Mouse (Mus musculus) inflammation-experienced regulatory T-cells, adult 6 months (primary cell): ENCODE measurements around the gene Nbea. TPM values are rescaled to one million over a fixed set of nuclear protein-coding genes. Genes with fewer than 3 reads are reported as not detected.

Source experiments
- ATAC-seq: one replicate; pipeline ENCODE4 v1.8.0; 2017
- polyA plus RNA-seq, 3 experiments: library from polyadenylated mRNA; unstranded; fragments of 100-300 nt; shearing (Covaris generic); gene quantifications; one replicate each; pipeline ENCODE4 v1.2.1; 2017

The Nbea gene
- under 1 TPM in 1 of 3 experiments, not detected in 2; 0.40 TPM for polyA plus RNA-seq

DNA sequence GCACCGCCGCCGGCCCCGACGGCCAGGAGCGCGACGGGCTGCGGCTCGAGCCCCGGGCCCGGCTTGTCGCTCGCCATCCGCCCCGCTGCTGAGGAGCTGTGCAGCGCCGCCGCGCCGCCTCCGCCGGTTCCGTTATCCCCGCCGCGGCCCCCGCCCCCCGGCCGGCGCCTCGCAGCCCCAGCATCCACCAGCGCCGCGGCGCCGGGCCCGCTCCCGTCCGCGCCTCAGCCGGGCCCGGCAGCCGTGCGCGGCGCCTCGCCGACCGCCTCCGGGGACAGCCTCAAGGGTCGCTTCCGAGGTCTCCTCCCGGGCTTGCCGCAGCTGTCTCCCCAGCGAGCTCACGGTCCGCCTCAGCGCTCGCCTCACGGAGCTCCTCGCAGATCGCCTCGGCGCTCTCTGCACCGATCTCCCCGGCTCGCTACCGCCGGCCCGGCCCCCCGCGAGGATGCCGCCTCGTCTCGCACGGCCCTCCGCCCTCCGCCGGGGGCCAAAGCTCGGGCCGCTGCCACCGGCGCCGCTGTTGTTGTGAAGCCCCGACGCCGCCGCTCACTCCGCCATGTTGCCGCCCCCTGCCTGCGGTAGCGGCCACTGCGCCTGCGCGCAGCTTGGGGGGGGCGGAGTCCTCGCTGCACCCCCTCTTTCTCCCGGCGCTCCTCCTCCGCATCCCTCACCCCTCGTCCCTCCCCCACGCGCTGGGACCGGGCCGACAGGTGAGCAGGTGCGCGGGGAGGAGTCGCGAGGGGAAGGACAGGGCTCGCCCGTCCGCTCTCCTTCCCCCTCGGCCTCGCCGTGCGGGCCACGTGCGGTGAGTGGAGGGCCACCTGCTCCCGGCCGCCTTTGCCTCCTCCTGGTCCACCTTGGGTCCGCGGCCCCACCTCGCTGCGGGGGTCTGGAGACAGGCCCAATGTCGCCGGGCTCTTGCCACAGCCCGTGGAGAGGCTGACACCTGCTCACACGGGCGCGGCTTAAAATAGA lies at the start of gene Nbea:
Gene Nbea, minus strand, starts transcription at position 543 of the 975 bp plus-strand sequence.
- ATAC-seq: no peak

DNA sequence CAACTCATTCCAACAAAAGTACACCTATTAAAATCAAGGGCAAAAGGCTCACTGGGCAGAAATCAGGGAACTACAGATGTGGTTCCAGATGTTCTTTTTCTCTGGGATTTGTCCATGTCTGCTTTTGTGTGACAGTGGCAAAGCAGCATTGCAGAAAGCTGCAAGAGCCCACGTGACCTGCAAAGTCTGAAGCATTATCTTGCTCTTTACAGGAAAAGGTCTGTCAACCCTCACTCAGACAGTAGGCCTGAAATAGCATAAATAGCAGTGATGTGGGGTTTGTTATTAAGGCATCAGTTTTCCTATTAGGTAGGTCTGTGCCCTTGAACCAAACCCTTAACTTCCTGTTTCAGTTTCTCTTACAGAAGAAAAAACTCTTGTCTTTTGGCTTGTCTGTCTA lies 45.8 kb upstream of the Nbea start:
- ATAC-seq: no peak

DNA sequence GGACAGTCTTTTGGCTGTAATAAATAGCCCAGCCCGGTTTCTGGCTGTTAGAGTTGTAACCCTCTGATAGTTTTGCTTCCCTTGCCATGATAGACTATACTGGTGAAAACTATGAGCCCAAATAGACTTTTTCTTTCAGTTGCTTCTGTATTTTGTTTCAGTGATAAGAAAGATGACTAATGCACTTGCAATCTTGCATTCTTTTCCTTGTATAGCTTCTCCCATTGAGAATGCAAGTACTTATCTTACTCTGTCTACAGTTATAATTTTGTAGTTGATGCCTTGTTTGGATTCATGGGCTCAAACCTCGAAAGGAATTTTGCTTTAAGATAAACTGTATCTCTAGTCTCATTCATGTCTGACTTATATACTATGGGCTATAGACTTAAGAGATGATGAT lies 32.5 kb upstream of the Nbea start:
- ATAC-seq: no peak

DNA sequence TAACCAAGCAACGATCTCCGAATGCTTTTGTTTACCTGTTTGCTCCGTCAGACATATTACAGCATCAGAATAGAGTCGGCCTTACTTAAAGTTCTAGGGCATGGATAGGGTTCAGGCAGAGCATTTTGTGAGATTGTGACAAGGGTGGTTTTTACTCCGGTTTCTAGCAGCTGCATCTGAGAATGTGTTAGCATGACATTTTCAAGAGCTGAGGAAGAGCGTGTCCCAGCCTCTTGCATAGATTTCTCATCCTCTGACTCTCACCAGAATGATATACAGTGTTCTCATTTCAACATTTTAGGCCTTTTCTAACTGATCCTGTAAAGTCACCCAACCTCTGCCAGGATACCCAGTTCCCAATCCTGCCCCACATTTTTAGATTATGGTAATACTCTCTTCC lies 20.5 kb upstream of the Nbea start:
- ATAC-seq: no peak

DNA sequence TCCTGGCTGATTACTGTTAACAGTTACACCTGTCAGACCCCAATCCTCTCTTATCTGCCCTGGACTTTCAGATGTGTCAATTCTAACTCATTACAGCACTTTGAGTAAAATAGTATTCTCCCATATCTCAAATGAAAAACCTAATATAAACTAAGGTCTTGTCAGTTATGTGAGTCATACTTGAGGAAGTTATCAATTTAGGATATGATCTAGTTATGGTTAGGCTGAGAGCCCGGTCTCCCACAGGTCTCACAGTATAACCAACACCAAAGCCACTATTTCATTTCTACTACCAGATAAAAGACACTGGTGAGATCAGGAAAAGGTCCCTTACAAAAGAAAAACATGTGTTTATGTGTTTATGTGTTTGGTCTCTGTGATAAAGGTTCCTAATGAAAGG lies 4.7 kb upstream of the Nbea start:
- no peak for ATAC-seq

DNA sequence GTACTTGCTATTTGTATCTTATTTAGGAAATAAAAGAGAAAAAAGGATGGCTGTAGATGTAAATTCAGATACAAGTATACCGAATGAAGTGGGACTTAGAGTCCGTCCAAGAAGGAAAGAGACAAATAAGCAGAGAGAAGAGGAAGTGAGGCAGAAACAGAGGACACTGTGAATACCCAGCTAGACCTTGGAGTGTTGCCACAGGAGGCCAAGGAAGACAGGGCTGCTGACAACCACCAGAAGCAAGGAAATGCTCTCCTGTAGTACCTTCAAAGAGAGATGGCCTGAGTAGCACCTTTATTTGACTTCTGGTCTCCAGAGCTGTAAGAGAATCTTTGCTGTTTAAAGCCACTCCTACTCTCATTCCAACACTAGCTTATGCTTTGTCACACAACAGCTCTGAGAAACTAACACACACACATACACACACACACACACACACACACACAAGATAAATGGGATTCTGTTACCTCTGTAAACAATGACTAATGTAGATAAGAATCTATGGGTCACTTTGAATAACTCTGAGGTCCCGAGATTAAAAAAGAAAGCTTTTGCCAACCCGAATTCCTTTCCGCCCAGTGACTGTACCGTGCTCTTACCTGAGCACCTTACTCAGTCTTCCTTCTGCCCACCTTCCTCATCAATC lies 3.8 kb upstream of the Nbea start:
- no peak for ATAC-seq

DNA sequence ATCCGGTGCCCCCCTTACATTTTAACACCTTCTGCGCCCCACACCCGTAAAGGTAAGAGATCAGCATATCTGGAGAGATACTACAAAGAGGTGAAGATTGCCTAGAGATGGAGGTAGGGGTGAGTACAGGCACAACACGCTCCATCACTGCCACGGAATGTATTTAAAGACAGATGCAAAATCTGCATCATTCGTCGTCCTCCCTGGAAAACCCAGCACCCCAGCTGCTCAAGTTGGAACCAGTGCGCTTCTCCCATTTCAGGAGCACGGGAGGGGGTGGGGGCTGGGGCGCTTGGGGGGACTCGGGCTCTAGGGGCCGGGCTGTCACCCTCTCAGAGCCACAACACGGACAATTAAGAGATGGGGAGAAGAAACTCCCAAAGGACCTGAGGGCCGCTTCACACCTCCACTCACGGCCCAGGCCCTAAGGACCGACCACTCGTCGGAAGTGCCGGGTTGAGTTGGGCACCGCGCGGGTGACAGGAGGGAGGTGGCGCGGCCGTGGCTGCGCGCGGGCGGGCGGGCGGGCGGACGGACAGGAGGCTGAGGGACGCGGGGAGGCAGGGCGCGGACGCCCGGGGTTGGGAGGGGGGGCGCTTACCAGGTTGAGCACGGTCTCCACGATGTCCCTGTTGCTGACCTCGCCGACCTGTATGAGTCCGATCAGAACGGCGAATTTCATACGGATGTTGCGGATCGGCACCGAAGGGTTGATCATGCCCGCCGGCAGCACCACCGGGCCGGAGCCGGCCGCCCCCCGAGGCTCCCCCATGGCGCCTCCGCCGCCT lies 936 bp downstream of the Nbea start:
- ATAC-seq: no peak

DNA sequence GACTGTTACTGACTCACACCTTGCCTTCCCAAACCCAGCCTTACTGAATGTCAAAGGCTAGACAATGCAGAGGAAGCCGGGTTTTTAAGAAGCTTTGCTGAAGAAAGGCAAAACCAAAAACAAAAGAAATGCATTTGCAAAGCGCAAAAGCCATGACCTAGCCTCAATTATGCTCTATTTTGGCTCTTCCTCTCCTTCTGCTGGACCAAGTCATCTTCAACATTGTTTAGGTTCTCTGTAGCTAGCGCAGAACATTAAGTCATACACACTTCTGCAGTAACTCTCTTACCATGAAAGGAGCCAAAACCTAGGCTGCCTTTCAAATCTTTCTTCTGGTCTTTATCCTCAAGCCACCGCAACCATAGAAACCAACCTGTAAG lies 1.5 kb downstream of the Nbea start:
- no peak for ATAC-seq

DNA sequence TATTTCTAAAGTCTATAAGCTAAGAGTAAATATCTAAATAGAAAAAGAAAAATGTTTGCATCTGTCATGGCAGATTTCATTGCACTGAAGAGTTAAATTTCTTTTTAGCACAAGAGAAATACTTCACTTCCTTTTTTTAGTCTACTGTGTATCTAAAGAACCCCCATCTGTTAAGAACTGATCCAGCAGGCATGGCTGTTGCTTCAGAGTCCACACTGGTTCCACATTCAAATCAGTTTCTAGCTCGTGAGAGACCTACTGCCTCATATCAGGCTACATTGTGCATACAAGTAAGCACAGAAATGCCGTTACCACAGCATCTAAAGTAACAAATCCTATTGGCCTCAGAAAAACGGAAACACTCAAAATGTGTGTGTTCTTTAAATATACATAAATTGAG lies 2.5 kb downstream of the Nbea start:
- no peak for ATAC-seq

DNA sequence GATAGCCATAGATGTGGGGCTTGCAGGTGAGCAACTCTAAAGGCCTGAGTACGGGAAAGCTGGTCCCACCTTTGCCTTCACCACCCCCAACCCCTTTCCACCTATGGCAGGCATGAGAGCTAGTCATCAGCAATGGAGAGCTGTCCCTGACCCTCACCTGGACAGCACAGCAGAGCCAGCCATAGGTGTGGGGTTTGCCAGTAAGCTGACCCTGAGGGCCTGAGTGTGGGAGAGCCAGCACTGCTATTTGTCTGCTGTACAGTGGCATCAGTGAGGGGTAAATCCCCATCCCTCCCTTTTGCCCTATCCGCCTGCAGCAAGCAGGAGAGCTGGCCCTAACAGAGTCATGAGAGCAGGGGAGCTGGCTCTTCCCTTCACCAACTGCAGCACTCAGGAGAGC lies 25.6 kb downstream of the Nbea start:
- no peak for ATAC-seq

DNA sequence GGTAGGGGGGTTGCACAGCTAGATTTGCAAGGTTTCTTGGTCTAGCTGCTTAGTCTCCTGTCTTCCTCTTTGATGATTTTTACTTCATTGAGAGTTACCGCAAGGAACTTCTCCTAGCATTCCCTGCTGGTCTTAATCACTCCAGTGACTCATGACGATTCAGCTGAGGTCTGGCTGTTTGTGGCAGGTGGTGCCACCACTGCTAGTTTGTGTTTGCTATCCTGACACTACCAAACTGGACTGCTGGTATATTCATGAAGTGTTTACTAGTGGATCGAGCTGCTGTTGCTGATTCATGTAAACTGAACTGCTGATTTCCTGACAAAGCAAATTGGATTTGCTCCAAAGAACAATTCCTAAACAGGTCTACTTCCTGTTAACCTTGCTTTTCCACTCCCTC lies 56.8 kb downstream of the Nbea start:
- no peak for ATAC-seq

DNA sequence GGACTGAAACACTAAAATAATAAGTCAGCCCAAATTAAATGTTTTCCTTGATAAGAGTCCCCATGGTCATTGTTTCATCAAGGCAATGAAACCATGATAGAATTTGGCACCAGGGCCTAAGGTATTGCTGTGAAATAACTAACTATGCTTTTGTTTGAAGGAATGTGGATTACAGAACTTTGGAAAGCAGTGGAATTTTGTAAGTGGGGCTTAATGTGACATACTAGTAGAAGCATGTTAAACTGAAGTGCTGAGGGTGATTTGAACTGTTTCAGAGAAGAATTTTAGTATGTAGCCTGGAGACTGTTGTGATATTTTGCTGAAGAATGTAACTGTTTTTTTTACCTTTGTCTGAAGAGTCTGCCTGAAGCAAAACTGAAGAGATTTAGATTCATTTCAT lies 66.9 kb downstream of the Nbea start:
- ATAC-seq: no peak

DNA sequence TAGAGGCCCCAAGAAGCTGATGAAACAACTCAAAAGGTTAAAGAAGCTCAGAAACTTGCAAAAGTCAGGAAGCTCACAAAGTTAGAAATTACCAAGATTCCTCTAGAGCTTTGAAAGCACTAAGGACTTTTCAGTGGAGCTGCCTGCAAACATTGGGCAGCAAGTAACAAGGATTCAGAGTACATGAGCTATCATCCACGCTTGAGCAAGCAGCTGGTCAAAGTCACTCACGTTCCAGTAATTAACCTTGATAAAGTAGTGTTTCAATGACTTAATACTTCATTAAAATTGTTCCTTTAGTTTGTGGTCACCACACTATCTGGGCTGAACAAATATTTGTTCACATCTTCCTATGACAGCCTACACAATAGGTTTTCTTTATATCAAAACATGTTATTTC lies 75.4 kb downstream of the Nbea start:
- no peak for ATAC-seq

DNA sequence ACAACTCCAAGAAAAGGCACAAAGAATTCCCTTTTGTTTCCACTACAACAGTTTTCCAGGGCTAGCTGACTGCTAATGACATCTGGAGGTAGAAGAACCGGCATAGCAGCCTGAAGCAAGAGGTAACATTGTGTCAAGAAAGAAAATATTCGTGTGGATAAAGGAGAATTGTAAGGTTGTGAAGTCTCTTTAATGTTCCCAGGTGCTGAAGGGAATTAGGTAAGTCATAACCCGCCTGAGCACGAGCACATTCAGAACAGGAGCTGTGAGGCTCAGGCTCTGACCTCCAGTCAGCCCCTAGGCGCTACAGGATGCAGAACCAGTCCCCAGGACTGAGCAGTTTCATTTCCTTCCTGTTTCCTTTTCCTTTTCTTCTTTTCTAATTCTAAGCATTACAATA lies 86.4 kb downstream of the Nbea start:
- no peak for ATAC-seq

DNA sequence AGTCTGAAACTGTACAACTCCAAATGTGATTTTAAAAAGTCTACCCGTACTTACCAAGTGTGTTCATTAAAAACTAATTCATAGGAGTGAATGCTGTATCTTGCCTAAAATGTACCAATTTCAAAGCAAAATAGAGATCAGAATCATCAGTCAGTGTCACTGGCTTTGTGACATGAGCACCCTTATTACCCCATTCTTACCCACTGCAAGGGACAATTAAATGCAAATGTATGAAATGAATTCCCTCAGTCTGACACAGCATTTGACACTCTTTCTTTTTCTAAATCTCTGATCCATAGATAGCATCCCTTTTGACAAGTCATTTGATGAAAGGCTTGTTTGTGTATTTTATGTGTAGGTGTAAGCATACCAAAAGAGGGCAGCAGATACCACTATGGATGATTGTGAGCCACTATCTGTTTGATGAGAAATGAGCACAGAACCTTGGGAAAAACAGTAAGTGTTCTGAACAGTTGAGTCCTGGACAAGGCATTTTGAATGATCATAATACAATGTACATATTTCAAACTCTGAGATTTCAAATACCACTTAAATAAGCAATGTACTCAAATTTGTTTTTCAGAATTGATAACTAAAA lies 104.4 kb downstream of the Nbea start:
- no peak for ATAC-seq

DNA sequence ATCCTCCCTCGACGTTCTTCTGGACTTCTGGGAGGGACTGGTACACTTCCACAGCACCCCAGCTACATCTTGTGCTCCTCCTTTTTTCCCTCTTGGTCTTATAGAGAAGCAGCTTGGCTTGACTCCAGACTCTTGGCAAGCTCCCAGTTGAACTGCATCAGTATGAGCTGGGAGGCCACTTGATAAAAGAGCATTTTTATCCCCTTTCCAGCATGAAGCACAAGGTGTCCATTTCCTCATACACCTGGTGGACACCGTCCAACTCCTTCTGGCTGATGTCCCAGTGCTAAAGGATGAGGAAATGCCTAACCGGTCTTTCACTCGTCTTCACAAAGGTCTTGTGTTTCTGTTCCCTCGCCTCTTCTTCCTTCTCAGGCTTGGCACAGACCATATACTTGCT lies 115.7 kb downstream of the Nbea start:
- no peak for ATAC-seq

DNA sequence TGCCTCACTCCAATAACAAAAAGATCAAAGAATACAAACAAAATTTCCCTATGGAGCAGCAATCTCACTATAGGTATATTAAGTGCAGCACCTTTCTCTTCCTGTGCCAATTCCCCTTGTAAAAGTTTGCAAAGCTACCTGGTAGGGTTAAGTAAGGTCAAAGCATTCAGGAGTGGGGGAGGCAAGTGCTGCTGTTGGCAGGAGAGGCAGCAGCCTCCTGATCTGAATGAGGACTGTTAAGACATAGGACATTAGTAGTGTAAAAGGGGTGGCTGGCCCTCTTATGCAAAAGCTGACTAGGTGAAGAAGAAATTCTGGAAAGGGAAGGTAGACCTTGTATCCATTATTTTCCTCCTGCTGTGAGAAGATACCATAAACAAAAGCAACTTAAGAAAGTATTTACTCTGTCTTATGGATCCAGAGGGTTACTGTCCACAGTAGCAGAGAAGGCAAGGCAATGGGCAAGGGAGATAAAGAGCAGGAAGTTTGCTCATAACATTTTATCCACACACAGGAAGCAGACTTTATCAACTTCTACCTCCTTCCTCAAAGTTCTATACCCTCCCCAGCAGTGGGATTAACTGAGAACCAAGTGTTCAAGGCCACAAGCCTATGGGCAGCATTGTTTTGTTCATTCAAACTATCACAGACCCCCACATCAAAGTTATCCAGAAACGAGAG lies 117.0 kb downstream of the Nbea start:
- no peak for ATAC-seq

DNA sequence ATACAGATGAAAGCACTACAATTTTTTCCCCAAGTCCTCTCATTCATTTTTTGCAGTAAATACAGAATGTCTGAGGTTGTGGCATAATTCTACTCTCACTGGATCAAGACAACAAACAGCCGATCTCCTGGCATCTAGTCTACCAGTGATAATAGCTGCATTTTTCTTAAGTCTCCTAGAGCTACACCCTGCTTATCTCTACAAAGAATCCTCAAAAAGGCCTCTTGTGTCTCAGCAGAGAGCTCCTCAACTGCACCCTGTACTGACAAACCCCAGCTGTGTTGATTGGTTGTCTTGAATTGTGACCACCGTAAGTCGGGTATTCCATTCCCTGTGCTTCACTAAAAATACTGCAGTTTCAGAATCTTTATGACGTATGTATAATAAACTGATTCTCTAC lies 118.3 kb downstream of the Nbea start:
- no peak for ATAC-seq

DNA sequence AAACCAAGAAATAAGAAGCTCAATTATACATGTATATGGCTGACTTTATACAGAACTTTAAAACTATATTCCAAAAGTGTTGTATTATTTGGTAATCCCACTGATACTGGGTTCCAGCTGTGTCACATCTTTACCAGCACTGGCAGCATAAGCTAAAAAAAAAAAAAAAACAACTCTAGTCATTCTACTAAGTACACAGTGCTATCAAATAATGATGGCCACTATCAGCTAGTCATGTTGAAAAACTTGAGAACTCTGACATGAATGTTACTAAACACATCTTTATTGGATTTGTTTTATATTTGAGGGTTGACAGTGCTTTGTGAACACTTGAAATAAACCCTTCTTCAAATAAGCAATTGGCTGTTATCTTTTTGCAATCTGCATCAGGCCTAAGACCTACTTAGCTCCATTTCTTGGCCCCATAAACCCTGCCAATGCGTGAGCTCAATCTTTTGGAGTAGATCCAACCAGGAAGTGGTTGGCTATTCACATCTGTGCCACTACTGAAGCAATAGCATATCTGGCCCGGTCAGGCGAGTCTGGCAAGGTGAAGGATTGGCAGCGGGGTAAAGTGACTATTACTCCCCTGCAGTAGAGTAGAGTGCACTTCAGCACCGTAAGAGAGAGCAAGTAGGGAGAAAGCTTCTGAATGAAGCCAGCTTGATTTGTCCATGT lies 137.7 kb downstream of the Nbea start:
- ATAC-seq: no peak

DNA sequence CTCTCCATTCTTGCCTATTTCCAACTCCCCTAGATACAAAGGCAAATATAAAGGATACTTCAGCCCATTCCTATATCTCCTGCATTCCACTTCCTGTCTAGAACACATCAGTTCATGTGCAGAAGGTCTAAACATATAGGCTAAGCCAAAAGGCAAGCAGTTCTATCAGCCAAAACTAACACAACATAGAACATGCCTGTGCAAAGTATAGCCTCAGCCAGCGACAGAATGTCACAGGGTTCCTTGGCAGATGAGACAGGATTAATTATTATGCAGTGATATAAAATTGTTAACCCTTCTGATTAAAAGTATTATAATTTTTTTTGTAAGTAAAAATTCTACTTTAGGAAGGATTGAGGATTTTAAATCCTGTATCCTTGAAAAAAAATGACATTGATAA lies 140.4 kb downstream of the Nbea start:
- ATAC-seq: no peak

DNA sequence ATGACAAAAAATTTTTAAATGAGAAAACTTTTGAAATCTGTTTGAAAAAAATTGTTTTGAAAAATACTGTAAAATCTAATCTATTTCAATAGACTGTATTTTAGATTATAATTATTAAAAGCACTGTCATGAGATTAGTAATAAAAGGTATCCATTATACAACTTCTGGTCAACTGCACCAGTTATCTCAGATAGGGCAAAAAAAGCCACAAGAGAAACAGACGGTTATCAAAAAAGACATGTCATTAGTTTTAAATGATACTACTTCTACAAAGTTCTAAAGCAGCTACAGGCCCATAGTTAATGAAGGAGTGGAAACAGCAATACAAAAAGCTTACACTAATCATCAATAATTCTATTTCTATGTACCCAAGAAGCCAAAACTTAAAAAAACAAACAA lies 144.0 kb downstream of the Nbea start:
- no peak for ATAC-seq

DNA sequence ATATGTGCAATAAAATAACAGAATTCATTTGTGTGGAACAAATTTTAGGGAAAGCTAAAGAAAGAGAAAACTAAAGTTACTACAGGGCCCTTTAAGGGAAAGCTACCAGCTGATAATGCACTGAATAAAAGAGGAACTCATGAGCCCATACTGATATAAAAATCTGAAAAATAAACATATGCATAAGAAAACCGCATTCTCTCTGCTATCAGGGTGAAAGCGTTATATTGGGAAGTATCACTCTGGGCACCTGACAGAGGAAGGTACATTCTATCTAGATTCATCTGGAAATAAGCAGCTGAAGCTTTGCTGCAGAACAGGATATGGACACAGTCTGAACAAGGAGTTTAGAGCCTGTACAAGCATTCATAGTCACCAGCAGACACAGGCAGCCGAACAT lies 148.9 kb downstream of the Nbea start:
- no peak for ATAC-seq
